Mouse (Mus musculus) urinary bladder, postnatal 14 days (tissue): ENCODE results near the gene Rangap1.
A peak's percentile ranks its signal among the peaks of the same experiment; 100 is the strongest.
"Not testable (repeated sequence)": the region's sequence is repeated elsewhere in the genome, so short reads cannot be mapped to it uniquely, and the experiment has no call there.

Experiments
- DNase-seq: peaks from one replicate; pipeline ENCODE4 v3.0.0; 2021; ENCODE audit warnings: low spot score

The Rangap1 gene

DNA sequence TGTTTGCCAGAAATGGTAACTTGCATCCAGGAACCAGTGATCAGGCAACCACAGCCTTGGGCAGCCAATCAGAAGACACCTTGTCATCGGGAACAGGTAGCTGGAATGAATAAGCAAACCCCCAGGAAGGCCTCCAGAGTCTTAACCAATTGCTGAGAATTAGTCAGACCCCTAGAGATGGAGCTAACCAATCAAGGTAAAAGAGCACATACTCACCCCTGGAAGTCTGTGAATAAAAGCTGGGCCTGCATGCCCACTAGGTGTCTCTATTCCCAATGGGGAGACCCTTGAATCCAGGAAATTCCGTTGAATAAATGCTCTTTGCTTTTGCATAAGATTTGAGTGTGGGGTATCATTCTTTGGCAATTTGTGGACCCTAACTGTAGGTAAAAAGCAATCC, 5.4 kb downstream of the Rangap1 start:
- DNase-seq, result no peak

GRCm38 (mm10) chr15:81739296-81739695, 6.0 kb downstream of the Rangap1 start:
- DNase-seq, result no peak

- no peak for DNase-seq
Measured at GRCm38 (mm10) chr15:81735075-81735474, 10.3 kb downstream of the Rangap1 start.

GRCm38 (mm10) chr15:81729792-81730635, 15.3 kb downstream of the Rangap1 start:
- peak; percentile 98 for DNase-seq

DNA sequence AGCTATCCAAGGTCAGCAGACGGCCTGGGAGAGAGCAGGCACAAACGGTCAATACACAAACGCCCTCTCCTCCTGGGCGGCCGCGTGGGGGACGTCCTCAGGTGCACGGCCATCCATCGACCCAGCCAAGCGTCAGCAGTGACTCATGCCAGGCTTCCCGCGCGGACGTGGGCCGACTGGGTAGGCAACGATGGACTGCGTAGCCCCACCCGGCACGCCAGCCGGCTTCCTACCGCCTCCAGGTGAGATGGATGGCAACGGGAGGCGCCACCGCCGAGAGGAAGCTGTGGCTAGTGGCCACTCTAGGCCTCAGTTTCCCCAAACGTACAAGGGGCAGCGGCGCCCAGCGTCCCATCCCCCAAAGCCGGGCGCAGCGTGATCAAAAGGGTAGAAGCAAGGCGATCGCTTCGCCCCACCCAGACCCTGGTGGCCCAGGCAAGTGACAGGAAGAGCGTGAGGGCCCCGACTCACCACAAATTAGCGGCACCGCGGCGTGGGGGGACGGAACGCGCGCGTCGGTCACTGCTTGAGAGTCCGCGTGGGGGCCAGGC, 16.0 kb downstream of the Rangap1 start:
- peak; percentile 56 for DNase-seq

- DNase-seq, result no peak
Measured at GRCm38 (mm10) chr15:81725965-81726364, 19.4 kb downstream of the Rangap1 start.

- DNase-seq, result no peak
Measured at GRCm38 (mm10) chr15:81723653-81724052, 21.7 kb downstream of the Rangap1 start.

DNA sequence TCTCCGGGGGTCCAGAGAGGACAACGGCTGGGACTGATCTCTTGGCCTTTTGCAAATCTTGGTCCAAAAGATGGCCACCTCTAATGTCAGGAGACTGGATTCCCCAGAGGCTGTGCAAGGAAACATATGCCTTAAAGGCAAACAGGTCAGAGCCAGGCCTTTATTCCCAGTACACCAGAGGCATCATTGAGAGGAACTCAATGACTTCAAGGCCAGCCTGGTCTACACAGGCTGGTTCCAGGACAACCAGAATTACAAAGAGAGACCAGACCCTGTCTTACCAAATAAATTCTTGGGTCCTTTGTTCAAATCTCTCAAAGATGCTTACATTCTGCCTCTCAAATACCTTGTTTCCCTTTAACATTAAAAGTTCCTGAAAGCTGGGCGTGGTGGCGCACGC, 23.0 kb downstream of the Rangap1 start:
- no peak for DNase-seq

DNA sequence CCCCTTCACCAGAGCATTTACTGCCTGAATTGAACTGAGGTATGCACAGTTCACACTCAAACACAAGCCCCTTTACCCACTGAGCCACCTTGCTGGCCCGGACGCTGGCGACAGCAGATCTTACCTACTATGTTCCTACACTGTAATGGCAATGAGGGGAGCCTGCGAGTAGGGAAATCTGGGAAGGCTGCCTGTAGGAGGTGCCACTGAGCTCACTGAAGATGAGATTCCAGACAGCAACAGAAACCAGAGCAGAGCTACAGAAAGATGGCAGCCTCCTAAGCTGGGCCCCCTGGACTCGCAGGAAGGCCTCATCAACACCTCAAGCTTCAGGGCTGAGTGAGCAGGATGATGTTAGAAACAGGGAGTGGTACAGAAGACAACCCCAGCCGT, 26.2 kb downstream of the Rangap1 start:
- DNase-seq, result no peak

DNA sequence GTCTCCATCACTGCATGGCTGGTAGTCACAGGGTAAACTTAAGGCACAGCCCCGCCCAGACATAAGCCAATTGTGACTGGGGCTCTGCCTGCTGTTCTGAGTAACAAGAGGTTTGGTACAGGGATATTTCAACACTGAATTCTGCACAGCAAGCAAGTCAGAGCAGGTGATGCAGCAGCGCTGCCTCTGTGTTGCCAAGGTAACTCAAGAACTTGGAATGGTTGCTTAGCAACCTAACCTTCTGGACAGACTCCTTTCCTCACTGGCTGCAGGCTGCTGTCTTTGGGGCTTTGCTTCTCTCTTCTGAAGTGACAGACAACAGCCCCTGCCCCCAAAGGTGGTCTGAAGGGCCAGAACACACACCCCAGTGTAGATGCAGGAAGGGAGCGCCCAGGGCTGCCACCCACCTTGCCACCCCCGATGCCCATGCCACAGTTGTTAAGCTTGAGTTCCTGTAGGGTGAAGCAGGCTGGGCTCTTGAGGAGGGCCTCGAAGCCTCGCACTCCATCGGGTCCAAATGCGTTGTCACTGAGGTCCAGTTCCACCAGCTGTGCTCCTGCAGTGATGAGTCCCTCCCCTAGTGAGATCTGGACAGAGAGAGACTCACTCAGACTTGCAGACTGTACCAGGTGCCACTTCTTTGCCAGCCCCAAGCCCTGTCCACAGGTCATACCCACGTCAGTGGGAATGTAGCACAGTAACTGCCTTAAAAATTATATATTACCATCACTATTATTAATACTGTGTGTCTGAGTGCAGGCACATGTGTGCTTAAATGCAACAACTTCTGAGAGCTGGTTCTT, 26.8 kb downstream of the Rangap1 start:
- DNase-seq, result no peak

DNA sequence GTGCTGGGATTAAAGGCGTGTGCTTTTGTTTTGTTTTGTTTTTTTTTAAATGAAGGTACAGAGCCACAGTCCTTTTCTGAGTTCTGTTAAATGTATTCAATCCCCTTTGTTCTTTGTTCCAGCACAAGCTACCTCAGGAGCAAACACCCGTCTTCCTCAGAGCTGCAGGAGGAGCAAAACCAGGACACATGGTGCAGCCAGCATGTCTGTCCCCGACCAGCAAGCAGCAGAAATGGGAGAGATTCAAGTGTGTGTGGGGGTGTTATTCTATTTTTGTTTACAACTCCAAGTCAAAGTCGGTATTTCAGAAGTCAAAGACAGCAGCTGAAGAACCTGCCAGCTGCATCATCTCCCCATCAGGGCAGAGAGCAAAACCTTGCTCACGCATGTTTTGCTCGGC, 31.6 kb downstream of the Rangap1 start:
- DNase-seq, result no peak

DNA sequence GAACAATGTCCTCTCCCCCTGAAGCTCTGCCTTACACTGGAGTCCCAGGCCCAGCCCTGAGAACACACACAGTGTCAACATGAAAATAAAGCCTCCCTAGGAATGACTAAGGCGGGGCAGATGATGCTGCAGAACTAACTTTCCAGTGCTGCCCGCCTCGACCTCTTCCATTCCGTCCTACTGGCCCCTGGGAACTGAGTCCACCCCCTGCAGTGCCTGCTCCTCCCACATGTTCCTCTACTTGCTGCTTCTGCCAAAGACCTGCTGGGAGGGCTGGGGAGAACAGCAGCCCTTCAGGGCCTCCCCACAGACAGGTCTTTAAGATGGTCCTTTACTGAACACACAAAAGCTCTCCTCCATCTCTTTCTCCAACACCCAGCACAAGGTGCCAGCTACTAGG, 34.5 kb downstream of the Rangap1 start:
- DNase-seq, result no peak

GRCm38 (mm10) chr15:81709686-81710085, 35.6 kb downstream of the Rangap1 start:
- DNase-seq, result no peak

GRCm38 (mm10) chr15:81708991-81709390, 36.3 kb downstream of the Rangap1 start:
- DNase-seq, result no peak

GRCm38 (mm10) chr15:81703094-81703489, 42.2 kb downstream of the Rangap1 start:
- no peak for DNase-seq

GRCm38 (mm10) chr15:81702306-81703093, 42.8 kb downstream of the Rangap1 start:
- no peak for DNase-seq

GRCm38 (mm10) chr15:81701350-81701749, 44.0 kb downstream of the Rangap1 start:
- DNase-seq, result not testable (repeated sequence)

DNA sequence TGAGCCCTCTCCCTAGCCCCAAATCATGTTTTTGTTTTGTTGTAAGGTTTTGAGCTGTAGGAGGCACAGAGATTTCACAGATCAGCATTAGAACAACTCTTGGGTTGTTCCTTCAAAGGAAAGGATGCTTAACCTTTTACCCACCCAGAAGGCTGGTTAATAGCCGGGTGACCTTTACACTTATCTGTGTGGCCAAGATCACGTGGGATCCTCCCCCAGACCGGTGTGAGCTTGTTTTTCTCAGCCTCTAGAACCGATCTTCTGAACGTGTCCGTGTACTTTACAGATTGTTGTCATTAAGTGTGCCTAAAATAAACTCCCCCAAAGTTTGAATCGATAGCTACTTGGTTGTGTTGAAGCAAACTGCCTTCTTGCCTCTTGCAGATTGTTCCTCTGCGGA, 44.7 kb downstream of the Rangap1 start:
- no peak for DNase-seq

DNA sequence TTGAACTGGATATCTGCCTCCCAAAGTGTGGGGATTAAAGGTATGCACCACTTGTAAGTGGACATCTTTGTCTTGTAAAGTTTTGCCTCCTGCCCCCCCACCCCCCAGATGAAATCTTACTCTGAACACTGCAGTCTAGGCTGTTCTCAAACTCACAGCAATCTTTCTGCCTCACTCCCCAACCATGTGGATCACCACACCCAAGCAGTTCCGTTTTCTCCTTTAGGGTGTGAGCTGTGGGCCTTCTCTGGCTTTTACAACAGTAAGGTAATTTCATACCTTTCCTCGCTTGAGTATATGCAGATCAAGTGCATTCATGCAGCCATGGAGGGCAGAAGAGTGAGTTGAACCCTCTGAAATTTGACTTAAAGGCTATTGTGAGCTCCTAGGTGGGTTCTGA, 45.2 kb downstream of the Rangap1 start:
- DNase-seq, result no peak

DNA sequence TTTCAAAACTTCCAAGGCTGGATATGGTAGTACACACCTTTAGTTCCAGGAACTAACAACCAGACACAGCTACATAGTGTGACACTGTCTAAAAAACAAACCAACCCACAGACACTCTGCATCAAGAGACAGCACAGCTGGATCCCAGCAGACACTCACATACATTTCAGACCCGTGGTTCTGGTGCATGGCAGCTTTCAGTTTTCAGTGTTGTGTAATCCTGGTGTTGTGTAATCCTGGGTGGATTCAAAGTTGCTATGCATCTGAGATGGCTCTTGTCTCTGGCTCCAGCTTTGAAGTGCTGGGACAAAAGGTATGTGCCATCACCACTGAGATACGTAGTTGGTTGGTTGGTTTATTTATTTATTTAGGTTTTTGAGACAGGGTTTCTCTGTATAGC, 46.8 kb downstream of the Rangap1 start:
- DNase-seq, result no peak

DNA sequence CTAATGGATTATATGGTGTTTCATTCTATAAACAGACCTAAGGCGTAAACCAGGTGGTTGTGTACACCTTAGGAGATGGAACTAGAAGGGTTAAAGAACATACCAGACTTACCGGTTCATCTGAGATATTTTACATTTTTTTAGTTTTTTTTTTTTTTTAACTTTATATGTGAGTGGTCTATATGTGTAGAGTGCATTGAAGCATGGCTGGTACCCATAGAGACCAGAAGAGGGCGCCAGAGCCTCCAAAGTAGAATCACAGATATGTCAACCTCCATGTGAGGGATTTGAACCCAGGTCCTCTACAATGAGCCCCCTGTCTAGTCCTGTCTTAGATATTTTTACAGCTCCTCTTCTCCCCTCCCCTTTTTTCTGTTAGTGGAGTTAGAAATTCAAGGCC, 47.5 kb downstream of the Rangap1 start:
- DNase-seq, result no peak

DNA sequence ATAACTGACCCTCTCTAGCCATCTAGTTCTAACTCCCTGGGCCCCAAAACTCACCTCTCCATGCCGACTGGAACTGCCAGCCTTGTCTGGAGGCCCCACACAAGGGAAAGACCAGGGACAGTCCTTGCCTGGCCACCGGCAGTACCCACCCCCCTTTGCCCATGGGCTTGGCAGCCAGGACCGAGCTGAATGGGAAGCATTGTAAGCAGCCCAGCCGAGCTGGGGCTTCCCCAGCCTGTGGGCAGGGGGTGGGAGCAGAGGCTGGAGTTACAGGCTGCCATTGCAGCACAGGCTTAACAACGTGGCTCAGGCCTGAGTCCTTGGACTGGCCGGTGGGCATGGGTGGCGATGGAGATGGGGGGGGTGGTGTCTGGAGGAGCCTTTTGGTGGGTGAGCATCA, 48.2 kb downstream of the Rangap1 start, which contains the start of gene Chadl:
Gene Chadl, minus strand, starts transcription at position 113 of the 400 bp plus-strand sequence.
- DNase-seq, result no peak
